Mouse (Mus musculus): Measurements from ENCODE around the gene Jhy. TPM values are rescaled to one million over a fixed set of nuclear protein-coding genes. Genes with fewer than 3 reads are reported as not detected.

The Jhy gene
- polyA plus RNA-seq, 1 experiment = not detected

GRCm38 (mm10) chr9:40908915-40909314 lies 55.0 kb downstream of the Jhy start:
- no peak overlapping the region for H3ac ChIP-seq (ENCODE audit: control insufficient read depth, insufficient read length, low read depth)

GRCm38 (mm10) chr9:40908411-40908810 lies 55.5 kb downstream of the Jhy start:
- Histone ChIP-seq H3K36me3 (ENCODE audit: control insufficient read depth, insufficient read depth) (no peaks in the 10 kb centered on the region), H3K27me3 (ENCODE audit: control insufficient read depth, insufficient read depth, insufficient read length) (peaks cover 32% of the 10 kb centered on the region), H3K79me2 (ENCODE audit: control insufficient read depth, insufficient read depth) (no peaks in the 10 kb centered on the region), H3K79me3 (ENCODE audit: low read depth) (no peaks in the 10 kb centered on the region), H3K4me3 (ENCODE audit: insufficient read depth, poor library complexity, severe bottlenecking) (no peak overlapping the region), H3ac (ENCODE audit: control insufficient read depth, insufficient read length, low read depth) (no peak overlapping the region)
- TF ChIP-seq MYOD1 (IDR thresholded peaks at IDR 0.05; ENCODE audit: control insufficient read depth, insufficient read length, low read depth) (no peak), MAX (IDR thresholded peaks at IDR 0.05) (no peak), CTCF (IDR thresholded peaks at IDR 0.05; ENCODE audit: control insufficient read depth, insufficient read depth, insufficient read length) (no peak), CEBPB (IDR thresholded peaks at IDR 0.05; ENCODE audit: low read depth) (no peak), USF1 (IDR thresholded peaks at IDR 0.05; ENCODE audit: low read depth) (no peak), FOSL1 (IDR thresholded peaks at IDR 0.05; ENCODE audit: insufficient read depth, low read length, poor library complexity, severe bottlenecking) (no peak), MYOG (IDR thresholded peaks at IDR 0.05; ENCODE audit: control insufficient read depth, extremely low read depth, insufficient read length) (no peak)

More at GRCm38 (mm10) chr9:40908915-40909314, 55.0 kb downstream of the Jhy start:
- no peak overlapping the region for H3K4me3 ChIP-seq (ENCODE audit: insufficient read depth, poor library complexity, severe bottlenecking)
- H3K27me3 ChIP-seq (ENCODE audit: control insufficient read depth, insufficient read depth, insufficient read length) = peaks cover 37% of the 10 kb centered on the region
- H3K79me2 ChIP-seq (ENCODE audit: control insufficient read depth, insufficient read depth) = no peaks in the 10 kb centered on the region
- no peaks in the 10 kb centered on the region for H3K79me3 ChIP-seq (ENCODE audit: low read depth)
- H3K36me3 ChIP-seq (ENCODE audit: control insufficient read depth, insufficient read depth) = no peaks in the 10 kb centered on the region
- TF ChIP-seq MAX (IDR thresholded peaks at IDR 0.05) (no peak), USF1 (IDR thresholded peaks at IDR 0.05; ENCODE audit: low read depth) (no peak), MYOD1 (IDR thresholded peaks at IDR 0.05; ENCODE audit: control insufficient read depth, insufficient read length, low read depth) (no peak), MYOG (IDR thresholded peaks at IDR 0.05; ENCODE audit: control insufficient read depth, extremely low read depth, insufficient read length) (no peak), CEBPB (IDR thresholded peaks at IDR 0.05; ENCODE audit: low read depth) (no peak), FOSL1 (IDR thresholded peaks at IDR 0.05; ENCODE audit: insufficient read depth, low read length, poor library complexity, severe bottlenecking) (no peak), CTCF (IDR thresholded peaks at IDR 0.05; ENCODE audit: control insufficient read depth, insufficient read depth, insufficient read length) (no peak)

- H3K4me3 ChIP-seq (ENCODE audit: insufficient read depth, poor library complexity, severe bottlenecking) = no peak overlapping the region
- H3K79me2 ChIP-seq (ENCODE audit: control insufficient read depth, insufficient read depth) = no peaks in the 10 kb centered on the region
- H3K36me3 ChIP-seq (ENCODE audit: control insufficient read depth, insufficient read depth) = no peaks in the 10 kb centered on the region
- H3ac ChIP-seq (ENCODE audit: control insufficient read depth, insufficient read length, low read depth) = no peak overlapping the region
- peaks cover 32% of the 10 kb centered on the region for H3K27me3 ChIP-seq (ENCODE audit: control insufficient read depth, insufficient read depth, insufficient read length)
- TF ChIP-seq MAX (IDR thresholded peaks at IDR 0.05) (no peak), USF1 (IDR thresholded peaks at IDR 0.05; ENCODE audit: low read depth) (no peak), FOSL1 (IDR thresholded peaks at IDR 0.05; ENCODE audit: insufficient read depth, low read length, poor library complexity, severe bottlenecking) (no peak), CTCF (IDR thresholded peaks at IDR 0.05; ENCODE audit: control insufficient read depth, insufficient read depth, insufficient read length) (no peak), MYOG (IDR thresholded peaks at IDR 0.05; ENCODE audit: control insufficient read depth, extremely low read depth, insufficient read length) (no peak), CEBPB (IDR thresholded peaks at IDR 0.05; ENCODE audit: low read depth) (no peak), MYOD1 (IDR thresholded peaks at IDR 0.05; ENCODE audit: control insufficient read depth, insufficient read length, low read depth) (no peak)
- no peaks in the 10 kb centered on the region for H3K79me3 ChIP-seq (ENCODE audit: low read depth)
Measured at GRCm38 (mm10) chr9:40907413-40907812, 56.5 kb downstream of the Jhy start.

GRCm38 (mm10) chr9:40892456-40892855 lies 71.5 kb downstream of the Jhy start:
- no peaks in the 10 kb centered on the region for H3K79me2 ChIP-seq (ENCODE audit: control insufficient read depth, insufficient read depth)
- no peak overlapping the region for H3ac ChIP-seq (ENCODE audit: control insufficient read depth, insufficient read length, low read depth)
- H3K27me3 ChIP-seq (ENCODE audit: control insufficient read depth, insufficient read depth, insufficient read length) = peaks cover 43% of the 10 kb centered on the region
- H3K79me3 ChIP-seq (ENCODE audit: low read depth) = no peaks in the 10 kb centered on the region
- no peak overlapping the region for H3K4me3 ChIP-seq (ENCODE audit: insufficient read depth, poor library complexity, severe bottlenecking)
- no peak for TF ChIP-seq FOSL1 (IDR thresholded peaks at IDR 0.05; ENCODE audit: insufficient read depth, low read length, poor library complexity, severe bottlenecking)
- TF ChIP-seq CTCF (IDR thresholded peaks at IDR 0.05; ENCODE audit: control insufficient read depth, insufficient read depth, insufficient read length) = no peak
- TF ChIP-seq CEBPB (IDR thresholded peaks at IDR 0.05; ENCODE audit: low read depth) = no peak
- no peak for TF ChIP-seq MYOG (IDR thresholded peaks at IDR 0.05; ENCODE audit: control insufficient read depth, extremely low read depth, insufficient read length)
- no peak for TF ChIP-seq MYOD1 (IDR thresholded peaks at IDR 0.05; ENCODE audit: control insufficient read depth, insufficient read length, low read depth)
- no peak for TF ChIP-seq USF1 (IDR thresholded peaks at IDR 0.05; ENCODE audit: low read depth)
- no peak for TF ChIP-seq MAX (IDR thresholded peaks at IDR 0.05)
- no peaks in the 10 kb centered on the region for H3K36me3 ChIP-seq (ENCODE audit: control insufficient read depth, insufficient read depth)

- no peaks in the 10 kb centered on the region for H3K79me2 ChIP-seq (ENCODE audit: control insufficient read depth, insufficient read depth)
- no peak for TF ChIP-seq FOSL1 (IDR thresholded peaks at IDR 0.05; ENCODE audit: insufficient read depth, low read length, poor library complexity, severe bottlenecking)
- no peak for TF ChIP-seq USF1 (IDR thresholded peaks at IDR 0.05; ENCODE audit: low read depth)
- no peak for TF ChIP-seq MAX (IDR thresholded peaks at IDR 0.05)
- TF ChIP-seq CEBPB (IDR thresholded peaks at IDR 0.05; ENCODE audit: low read depth) = no peak
- no peak for TF ChIP-seq CTCF (IDR thresholded peaks at IDR 0.05; ENCODE audit: control insufficient read depth, insufficient read depth, insufficient read length)
- no peak for TF ChIP-seq MYOD1 (IDR thresholded peaks at IDR 0.05; ENCODE audit: control insufficient read depth, insufficient read length, low read depth)
- no peak for TF ChIP-seq MYOG (IDR thresholded peaks at IDR 0.05; ENCODE audit: control insufficient read depth, extremely low read depth, insufficient read length)
- peaks cover 39% of the 10 kb centered on the region for H3K27me3 ChIP-seq (ENCODE audit: control insufficient read depth, insufficient read depth, insufficient read length)
- no peak overlapping the region for H3ac ChIP-seq (ENCODE audit: control insufficient read depth, insufficient read length, low read depth)
- H3K36me3 ChIP-seq (ENCODE audit: control insufficient read depth, insufficient read depth) = no peaks in the 10 kb centered on the region
- no peak overlapping the region for H3K4me3 ChIP-seq (ENCODE audit: insufficient read depth, poor library complexity, severe bottlenecking)
- no peaks in the 10 kb centered on the region for H3K79me3 ChIP-seq (ENCODE audit: low read depth)
Measured at GRCm38 (mm10) chr9:40889389-40889788, 74.5 kb downstream of the Jhy start.

GRCm38 (mm10) chr9:40885669-40886068 lies 78.2 kb downstream of the Jhy start:
- H3K36me3 ChIP-seq (ENCODE audit: control insufficient read depth, insufficient read depth) = no peaks in the 10 kb centered on the region
- no peak overlapping the region for H3ac ChIP-seq (ENCODE audit: control insufficient read depth, insufficient read length, low read depth)
- H3K4me3 ChIP-seq (ENCODE audit: insufficient read depth, poor library complexity, severe bottlenecking) = no peak overlapping the region
- peaks cover 29% of the 10 kb centered on the region for H3K27me3 ChIP-seq (ENCODE audit: control insufficient read depth, insufficient read depth, insufficient read length)
- no peaks in the 10 kb centered on the region for H3K79me2 ChIP-seq (ENCODE audit: control insufficient read depth, insufficient read depth)
- TF ChIP-seq CTCF (IDR thresholded peaks at IDR 0.05; ENCODE audit: control insufficient read depth, insufficient read depth, insufficient read length) = no peak
- TF ChIP-seq FOSL1 (IDR thresholded peaks at IDR 0.05; ENCODE audit: insufficient read depth, low read length, poor library complexity, severe bottlenecking) = no peak
- TF ChIP-seq USF1 (IDR thresholded peaks at IDR 0.05; ENCODE audit: low read depth) = no peak
- TF ChIP-seq MYOG (IDR thresholded peaks at IDR 0.05; ENCODE audit: control insufficient read depth, extremely low read depth, insufficient read length) = no peak
- TF ChIP-seq CEBPB (IDR thresholded peaks at IDR 0.05; ENCODE audit: low read depth) = no peak
- no peak for TF ChIP-seq MAX (IDR thresholded peaks at IDR 0.05)
- no peak for TF ChIP-seq MYOD1 (IDR thresholded peaks at IDR 0.05; ENCODE audit: control insufficient read depth, insufficient read length, low read depth)
- H3K79me3 ChIP-seq (ENCODE audit: low read depth) = no peaks in the 10 kb centered on the region
